Mouse (Mus musculus): ENCODE results near the gene Gm15217.

DNA sequence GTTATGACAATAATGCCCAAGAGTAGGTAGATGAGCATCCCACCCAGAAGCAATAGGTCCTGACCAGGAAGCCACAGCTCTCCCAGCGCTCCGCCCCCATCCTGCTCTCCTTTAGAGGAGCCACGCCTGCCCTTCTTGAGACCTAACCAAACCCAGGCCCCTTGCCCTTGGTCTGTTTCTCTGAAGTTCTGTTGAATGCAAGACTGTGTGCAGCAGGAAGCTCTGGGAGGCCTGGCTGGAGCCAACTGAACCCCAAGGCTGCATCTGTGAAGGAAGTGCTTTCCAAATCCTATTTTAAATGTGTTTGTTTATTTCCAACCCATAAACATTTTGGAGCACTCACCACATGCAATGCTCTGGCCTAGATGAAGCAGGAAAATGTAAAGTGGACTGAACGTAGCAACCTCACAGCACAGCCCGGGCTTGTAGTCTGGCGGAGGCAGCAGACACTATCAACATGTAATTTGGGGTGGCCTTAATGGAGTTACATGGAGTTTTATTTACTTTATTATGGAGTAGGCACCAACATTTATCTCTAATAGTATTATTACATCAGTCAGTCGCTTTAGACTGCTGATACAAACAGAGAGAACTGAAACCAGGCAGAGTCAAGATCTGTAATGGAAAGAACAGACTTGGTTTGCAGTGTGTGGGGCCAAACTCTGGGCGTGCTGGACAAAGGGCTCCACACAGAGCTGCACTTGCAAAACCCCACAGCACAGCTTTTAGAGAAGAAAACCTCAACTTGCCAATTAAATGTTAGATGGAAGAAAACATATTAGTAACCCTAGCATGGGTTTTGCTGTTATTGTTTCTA is 45.6 kb upstream of the Gm15217 start:
- TF ChIP-seq CTCF (IDR thresholded peaks at IDR 0.05; ENCODE audit: extremely low read depth, insufficient read depth, insufficient read length, insufficient replicate concordance) (no peak), POLR2A (IDR thresholded peaks at IDR 0.05; ENCODE audit: low read depth, low read length) (no peak)
